Mouse (Mus musculus) small intestine, adult 2 months (tissue): ENCODE measurements at regions not wholly inside any gene's neighbourhood (a gene's known extent, or its start where the extent isn't known, plus 50 kb on each side); places are given as distances from the start of the nearest gene placed in this dataset.

Experiments used
- CTCF ChIP-seq: fragments of 200-500 bp; IDR thresholded peaks from 2 replicates; pipeline ENCODE4 v1.5.1; 2012; ENCODE audit warnings: low read depth, mild to moderate bottlenecking, control low read depth, inconsistent platforms, low read length, moderate library complexity, mixed read lengths; ENCODE audit not compliant: insufficient replicate concordance, insufficient read length; ENCODE audit errors: extremely low read depth
- POLR2A ChIP-seq: fragments of 200-500 bp; IDR thresholded peaks from 2 replicates; pipeline ENCODE4 v1.6.1; 2012; ENCODE audit warnings: low read depth, mild to moderate bottlenecking, control low read depth, inconsistent platforms, low read length, moderate library complexity

DNA sequence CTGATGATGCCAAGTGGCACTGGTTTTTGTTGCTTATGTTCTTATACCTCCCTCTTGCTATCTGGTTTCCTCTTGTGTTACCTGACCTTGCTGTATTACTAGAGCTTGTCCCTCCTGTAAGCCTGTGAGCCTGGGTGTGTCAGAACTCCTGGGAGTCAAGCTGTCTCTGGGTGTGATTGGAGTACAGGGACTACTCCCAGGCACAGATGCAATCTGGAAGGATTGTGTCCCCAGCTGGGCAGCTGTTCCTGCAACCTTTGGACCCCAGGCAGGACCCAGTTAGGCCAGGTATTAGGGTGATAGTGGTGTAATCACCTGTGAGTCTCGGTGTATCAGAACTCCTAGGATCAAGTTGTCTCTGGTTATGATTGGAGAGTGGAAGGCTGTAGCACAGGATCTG lies 97.4 kb upstream of the Dock11 start:
- TF ChIP-seq POLR2A (no peak), CTCF (no peak)
